Mouse (Mus musculus): ENCODE measurements around the gene Lrp6. TPM values are rescaled to one million over a fixed set of nuclear protein-coding genes. Genes with fewer than 3 reads are reported as not detected.

The Lrp6 gene
- 17.8 and 18.7 TPM in 2 replicates for polyA plus RNA-seq (2012)

GRCm38 (mm10) chr6:134566818-134567485, at the start of gene Lrp6:
Gene Lrp6 (minus strand): TSS chr6:134566965.
- TF ChIP-seq GATA1 (IDR thresholded peaks at IDR 0.05; ENCODE audit: low read length) = no peak

DNA sequence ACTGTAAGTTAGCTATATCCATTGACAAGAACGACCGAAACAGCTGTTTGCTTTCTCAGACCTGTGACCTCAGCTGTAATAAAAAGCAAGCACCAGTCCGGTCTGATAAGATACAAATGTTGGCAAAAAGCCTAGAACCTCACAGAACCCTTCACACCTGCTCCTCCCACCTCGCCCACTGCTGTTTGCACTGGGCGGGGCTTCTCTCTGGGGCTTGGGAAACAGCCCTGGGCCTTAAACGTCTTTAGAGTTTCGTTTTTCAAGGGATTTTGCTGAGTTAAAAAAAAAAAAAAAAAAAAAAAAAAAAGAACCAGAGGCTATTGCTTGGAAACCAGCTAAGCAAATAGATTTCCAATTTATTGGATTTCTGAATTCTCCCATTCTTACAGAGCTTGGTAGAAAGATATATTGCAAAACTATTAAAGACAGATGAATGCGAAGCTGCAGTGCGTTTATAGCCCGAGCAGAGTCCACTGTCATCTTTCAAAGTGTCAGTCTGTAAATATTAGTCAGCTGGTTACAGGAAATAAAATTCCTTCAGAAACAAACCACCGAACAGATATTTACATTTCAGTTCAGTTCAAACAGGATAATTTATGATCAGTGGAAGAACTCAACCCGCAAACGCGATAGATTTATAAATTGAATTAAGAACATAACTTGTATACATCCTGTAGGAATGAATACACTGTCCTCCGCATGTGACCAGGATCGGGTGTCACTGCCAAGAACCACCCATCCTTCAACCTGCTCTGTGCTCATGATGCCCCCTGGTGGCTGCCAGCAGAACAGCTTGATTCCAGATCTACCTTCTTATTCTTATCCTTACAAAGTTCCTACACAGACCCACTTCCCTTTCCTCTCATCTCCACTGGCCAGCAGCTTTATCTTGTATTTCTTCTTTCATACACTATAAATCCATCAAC, 48.2 kb upstream of the Lrp6 start:
- no peak for TF ChIP-seq GATA1 (IDR thresholded peaks at IDR 0.05; ENCODE audit: low read length)

DNA sequence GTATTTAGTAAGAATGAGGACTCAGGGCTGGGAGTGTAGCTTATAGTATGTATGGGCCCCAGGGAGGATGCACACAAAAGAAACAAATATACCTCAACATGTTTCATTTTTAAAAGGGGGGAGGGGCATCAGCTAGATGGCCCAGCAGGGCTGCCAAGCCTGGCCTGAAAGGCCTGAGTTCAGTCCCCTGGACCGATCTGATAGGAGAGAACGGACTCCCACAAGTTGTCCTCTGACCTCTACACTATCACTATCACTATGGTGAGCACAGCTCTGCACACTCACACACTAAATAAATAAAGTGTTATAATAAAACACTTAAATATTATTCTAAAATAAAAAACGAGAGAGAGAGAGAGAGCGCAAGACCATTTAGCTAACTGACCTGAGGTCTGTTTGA, 47.6 kb upstream of the Lrp6 start:
- TF ChIP-seq GATA1 (IDR thresholded peaks at IDR 0.05; ENCODE audit: low read length) = no peak

GRCm38 (mm10) chr6:134611896-134612295, 45.1 kb upstream of the Lrp6 start:
- TF ChIP-seq GATA1 (IDR thresholded peaks at IDR 0.05; ENCODE audit: low read length) = no peak

- TF ChIP-seq GATA1 (IDR thresholded peaks at IDR 0.05; ENCODE audit: low read length) = no peak
Observed at GRCm38 (mm10) chr6:134610380-134610779, 43.6 kb upstream of the Lrp6 start.

DNA sequence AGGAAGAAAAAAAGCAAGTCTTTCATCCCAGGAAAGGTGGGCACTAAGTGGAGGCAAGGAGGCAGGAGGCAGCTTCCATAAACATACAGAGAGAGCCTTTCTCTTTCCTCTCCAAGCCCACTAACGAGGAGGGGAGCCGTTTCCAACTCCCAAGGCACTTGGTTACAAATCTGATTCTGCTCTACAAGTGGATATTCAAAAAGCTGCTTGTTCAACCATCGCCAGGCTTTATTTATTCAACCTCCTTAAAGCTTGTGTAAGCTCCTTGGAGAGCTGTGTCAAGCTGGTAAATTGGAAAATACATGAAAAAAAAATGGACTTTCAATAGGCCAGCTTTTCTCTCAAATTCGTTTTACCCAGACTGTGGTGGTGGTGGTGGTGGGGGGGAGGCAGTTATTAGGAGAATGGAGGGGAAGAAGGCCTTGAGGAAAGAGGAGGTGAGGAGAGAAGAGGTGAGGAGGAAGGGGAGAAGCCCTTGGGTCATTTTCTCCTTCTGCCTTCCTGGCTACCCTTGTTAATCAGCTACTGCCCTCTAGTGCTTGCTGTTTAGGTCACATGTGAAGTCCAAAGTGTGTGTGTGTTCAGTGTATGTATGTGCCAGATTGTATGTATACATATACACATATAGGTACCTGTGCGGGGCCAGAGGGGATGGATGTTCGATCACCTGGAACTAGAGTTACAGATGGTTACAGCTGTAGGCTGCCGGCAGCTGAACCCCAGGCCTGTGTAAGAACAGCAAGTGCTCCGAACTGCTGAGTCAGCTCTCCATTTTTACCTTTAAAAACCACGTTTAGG, 40.4 kb upstream of the Lrp6 start:
- no peak for TF ChIP-seq GATA1 (IDR thresholded peaks at IDR 0.05; ENCODE audit: low read length)

GRCm38 (mm10) chr6:134606540-134606939, 39.8 kb upstream of the Lrp6 start:
- no peak for TF ChIP-seq GATA1 (IDR thresholded peaks at IDR 0.05; ENCODE audit: low read length)

DNA sequence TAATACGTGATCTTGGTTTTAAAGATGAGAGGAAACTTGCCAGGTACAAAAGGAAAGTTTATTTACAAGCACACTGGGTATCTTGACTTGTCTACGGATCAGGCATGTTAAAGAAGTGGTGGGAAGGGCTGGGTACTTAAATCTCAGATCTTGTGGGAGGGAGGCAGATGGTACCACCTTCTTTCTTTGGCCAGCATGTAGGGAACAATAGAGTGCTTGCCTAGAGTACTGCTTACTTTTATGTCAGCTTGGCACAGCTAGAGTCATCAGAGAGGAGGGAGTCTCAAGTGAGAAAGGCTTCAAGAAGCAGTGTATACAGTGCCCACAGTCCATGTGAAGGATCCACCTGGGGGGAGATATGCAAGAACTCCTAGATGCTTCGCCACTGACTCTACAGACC, 38.4 kb upstream of the Lrp6 start:
- TF ChIP-seq GATA1 (IDR thresholded peaks at IDR 0.05; ENCODE audit: low read length) = no peak

DNA sequence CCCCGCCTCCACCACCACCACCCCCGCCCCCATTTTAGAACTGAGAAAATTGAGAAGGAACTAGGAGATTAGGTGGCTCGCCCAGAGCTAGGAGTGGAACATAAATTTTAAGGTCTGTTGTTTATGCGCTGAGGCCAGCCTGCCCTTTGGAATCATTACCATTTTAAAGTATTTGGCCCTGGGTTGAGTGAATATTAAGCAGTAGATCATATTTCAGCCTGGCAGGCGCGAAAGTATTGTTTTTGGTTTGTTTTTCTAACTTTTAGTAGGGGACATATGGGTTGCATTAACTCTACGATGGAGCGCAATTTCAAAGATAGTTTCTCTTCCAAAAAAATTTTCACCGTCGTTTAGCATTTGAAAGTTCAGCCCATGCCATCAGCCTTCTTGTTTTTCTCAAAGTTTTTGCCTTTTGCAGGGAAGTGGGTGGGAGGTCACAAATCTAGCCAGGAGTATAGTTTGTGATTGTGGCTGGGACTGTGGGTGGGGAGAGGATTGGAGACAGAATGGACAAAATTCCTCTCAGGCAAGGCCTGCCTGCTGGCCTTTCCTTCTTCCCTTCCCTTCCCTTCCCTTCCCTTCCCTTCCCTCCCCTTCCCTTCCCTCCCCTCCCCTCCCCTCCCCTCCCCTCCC, 35.7 kb upstream of the Lrp6 start:
- TF ChIP-seq GATA1 (IDR thresholded peaks at IDR 0.05; ENCODE audit: low read length) = no peak

DNA sequence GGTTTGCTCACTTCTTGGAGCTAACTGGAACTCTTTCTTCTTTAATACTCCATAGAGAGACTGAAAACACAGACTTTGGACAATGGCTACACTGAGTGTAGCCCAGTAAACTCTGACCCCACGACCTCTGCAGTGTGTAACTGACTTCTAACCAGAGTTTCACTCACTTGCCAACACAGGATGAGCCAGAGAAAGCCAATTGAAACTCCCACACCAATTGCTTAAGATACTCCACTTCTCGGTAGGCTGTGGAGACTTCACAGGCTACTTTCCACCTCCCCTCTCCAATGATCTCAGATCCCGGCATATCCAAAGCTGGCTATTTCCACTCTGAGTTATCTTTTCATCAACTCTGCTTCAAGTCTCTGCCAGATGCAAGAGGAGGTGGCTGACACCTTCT, 35.0 kb upstream of the Lrp6 start:
- no peak for TF ChIP-seq GATA1 (IDR thresholded peaks at IDR 0.05; ENCODE audit: low read length)

DNA sequence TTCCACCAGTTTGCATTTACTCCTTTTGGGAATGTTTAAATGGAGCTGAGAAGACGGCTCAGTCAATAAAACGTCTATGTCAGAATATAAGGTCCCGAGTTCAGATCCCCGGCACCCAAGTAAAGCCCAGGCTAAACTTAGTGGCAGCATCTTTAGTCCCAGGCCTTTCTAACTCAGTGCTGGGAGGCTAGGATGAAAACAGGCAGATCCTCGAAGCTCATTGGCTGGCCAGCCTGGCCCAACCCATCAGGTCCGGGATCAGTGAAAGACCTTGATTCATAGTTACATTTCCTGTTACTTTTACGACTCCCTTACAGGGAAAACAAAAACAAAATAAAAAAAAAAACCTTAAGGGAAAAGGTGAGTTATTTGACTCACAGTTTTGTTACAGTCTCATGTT, 34.4 kb upstream of the Lrp6 start:
- no peak for TF ChIP-seq GATA1 (IDR thresholded peaks at IDR 0.05; ENCODE audit: low read length)

- TF ChIP-seq GATA1 (IDR thresholded peaks at IDR 0.05; ENCODE audit: low read length) = no peak
Observed at GRCm38 (mm10) chr6:134599239-134599638, 32.5 kb upstream of the Lrp6 start.

DNA sequence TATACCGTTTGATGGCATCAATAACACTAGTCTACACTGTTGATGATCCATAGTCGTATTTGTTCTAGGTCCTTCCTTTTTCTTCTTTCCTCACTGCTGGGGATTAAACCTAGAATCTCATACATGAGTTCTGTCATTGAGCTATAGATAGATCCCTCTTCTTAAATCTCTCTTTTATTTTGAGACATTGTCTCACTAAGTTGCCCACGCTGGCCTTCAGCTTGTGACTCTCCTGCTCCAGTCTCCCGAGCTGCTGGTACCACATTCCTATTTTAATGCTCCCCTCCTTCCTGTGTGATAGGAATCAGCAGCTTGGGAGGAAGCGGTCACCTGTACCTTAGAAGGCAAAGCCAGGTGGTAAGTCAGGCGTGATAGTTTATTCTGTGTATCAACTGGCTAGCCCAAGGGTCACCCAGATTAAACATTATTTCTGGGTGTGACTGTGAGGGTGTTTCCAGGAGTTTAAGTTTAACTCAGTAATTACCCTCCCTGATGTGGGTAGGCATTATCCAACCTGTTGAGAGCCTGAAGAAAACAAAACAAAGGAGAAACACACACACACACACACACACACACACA, 31.0 kb upstream of the Lrp6 start:
- TF ChIP-seq GATA1 (IDR thresholded peaks at IDR 0.05; ENCODE audit: low read length) = no peak

- no peak for TF ChIP-seq GATA1 (IDR thresholded peaks at IDR 0.05; ENCODE audit: low read length)
Observed at GRCm38 (mm10) chr6:134594569-134595442, 28.0 kb upstream of the Lrp6 start.

Data from G1E-ER4 (cell line).